Mouse (Mus musculus) frontal cortex, postnatal 14 days (tissue): ENCODE measurements around the gene Pinlyp.

Experiments
- DNase-seq, 2 experiments: peaks; one replicate each; pipeline ENCODE4 v3.0.0; 2022; ENCODE audit warnings: low spot score in 2 of 2

The Pinlyp gene

GRCm38 (mm10) chr7:24563191-24563836 lies 17.4 kb upstream of the Pinlyp start:
- no peak for DNase-seq

- no peak for DNase-seq
These were observed 15.5 kb upstream of the Pinlyp start for GRCm38 (mm10) chr7:24561450-24561849.

GRCm38 (mm10) chr7:24555786-24556185 lies 9.9 kb upstream of the Pinlyp start:
- DNase-seq, result no peak

- DNase-seq, result no peak
These were observed 6.3 kb upstream of the Pinlyp start for GRCm38 (mm10) chr7:24551985-24552759.

DNA sequence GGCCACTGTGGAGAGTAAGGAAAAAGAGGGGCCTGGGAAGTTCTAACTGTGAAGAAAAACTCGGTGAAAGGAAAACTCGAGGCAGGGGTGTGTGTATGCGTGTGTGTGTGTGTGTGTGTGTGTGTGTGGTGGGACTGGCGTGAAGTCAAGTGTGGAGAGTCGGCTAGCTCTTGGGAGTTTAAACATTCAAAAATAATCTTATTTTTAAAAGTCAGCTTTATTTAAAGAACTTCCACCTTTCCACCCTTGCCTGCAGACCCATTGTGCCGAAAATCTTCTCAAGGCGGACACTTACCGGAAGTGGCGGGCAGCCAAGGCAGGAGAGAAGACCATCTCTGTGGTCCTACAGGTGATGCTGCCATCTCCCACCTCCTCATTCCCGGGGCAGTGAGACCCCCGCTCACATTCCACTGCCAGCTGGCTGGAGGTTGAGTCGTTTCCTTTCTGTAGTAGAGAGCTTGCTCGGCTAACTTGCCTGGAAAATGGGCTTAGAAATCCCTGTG lies 1.7 kb upstream of the Pinlyp start:
- no peak for DNase-seq

GRCm38 (mm10) chr7:24546634-24547389 lies 894 bp upstream of the Pinlyp start:
- DNase-seq, result peak; percentile 98 to 99

- no peak for DNase-seq
These were observed 1.4 kb downstream of the Pinlyp start for GRCm38 (mm10) chr7:24544506-24544905.

- DNase-seq, result no peak
These were observed 6.2 kb downstream of the Pinlyp start for GRCm38 (mm10) chr7:24539686-24540085.

- no peak for DNase-seq
These were observed 7.2 kb downstream of the Pinlyp start for GRCm38 (mm10) chr7:24538701-24539100.

DNA sequence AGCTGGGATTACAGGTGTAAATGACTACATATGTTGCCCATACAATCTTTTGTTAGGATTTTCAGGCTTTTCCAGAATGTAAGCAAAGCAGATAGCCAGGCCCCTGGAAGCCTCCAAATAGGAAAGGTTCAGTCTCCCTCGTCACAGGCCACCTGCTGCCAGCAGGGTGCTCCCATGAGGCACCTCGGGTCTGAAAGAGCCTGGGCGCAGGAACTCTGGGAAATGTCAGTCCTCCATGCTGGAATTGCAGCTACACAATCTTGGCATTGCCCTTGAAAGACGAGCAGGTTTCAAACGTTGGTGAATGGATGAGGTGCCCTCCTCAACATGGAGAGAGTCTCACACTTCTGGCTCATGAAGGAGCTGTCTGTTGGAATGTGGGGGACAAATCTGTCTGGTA lies 7.8 kb downstream of the Pinlyp start:
- no peak for DNase-seq

GRCm38 (mm10) chr7:24537591-24537990 lies 8.3 kb downstream of the Pinlyp start:
- DNase-seq, result no peak

DNA sequence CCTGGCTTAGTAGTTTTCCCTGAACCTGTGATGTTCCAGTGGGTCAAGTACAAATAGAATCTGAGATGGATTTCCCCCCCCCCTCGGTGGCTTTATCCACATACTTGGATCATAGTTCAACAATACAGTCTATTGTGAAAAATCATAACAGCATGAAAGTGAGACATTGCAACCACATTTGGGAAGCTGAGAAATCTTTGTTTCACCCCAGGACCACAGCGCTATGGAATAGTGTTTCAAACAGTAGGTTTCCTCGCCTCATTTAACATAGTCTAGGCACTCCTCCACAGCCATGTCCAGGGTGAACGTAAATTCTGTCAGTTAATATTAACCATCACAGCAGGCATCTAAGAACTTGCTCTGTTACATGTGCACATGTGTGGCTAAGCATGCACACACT lies 8.8 kb downstream of the Pinlyp start:
- DNase-seq, result no peak

DNA sequence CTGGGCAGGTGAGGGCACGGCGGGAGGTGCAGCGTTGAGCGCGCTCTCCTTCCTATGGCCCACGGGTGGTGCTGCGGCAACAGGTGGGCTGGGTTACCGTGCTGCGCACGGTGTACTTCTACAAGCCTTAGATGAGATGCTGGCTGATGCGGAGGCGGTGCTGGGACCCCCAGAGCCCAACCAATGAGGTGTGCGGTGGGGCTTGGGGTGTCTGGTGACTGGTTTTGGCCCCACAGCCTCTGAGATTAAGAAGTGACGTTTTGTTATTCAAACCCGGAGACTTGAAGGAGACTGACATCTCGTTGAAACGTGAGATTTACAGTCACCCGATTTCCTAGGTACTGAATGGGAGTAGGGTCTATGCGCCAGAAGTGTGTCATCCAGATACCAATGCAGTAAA lies 11.6 kb downstream of the Pinlyp start:
- no peak for DNase-seq

GRCm38 (mm10) chr7:24533806-24534205 lies 12.1 kb downstream of the Pinlyp start:
- DNase-seq, result no peak

- no peak for DNase-seq
These were observed 12.8 kb downstream of the Pinlyp start for GRCm38 (mm10) chr7:24533031-24533571.

- DNase-seq, result peak; percentile 64 to 73
These were observed 14.5 kb downstream of the Pinlyp start for GRCm38 (mm10) chr7:24531211-24531971.

- DNase-seq, result peak; percentile 97 to 98
These were observed 15.6 kb downstream of the Pinlyp start, which contains the start of gene Irgq for GRCm38 (mm10) chr7:24530062-24530931. TSS of gene Irgq (plus strand) at chr7:24530689.

- no peak for DNase-seq
These were observed 16.3 kb downstream of the Pinlyp start for GRCm38 (mm10) chr7:24529580-24529979.

DNA sequence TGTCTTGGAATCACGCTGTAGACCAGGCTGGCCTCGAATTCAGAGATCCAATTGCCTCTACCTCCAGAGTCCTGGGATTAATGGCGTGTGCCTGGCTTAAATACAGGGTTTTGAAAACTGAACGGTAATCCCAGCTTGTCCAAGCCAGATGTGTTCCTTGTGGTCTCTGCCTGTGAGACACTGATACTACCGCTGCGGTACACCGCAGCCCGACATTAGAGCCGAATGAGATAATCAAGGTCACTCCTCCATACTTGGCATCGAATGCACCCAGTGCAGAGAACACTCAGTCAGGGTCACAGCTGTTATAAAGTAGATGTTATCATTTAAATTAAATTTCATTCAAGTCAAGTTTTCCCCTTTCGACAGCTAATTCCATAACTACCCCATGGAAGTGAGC lies 17.1 kb downstream of the Pinlyp start:
- DNase-seq, result no peak

DNA sequence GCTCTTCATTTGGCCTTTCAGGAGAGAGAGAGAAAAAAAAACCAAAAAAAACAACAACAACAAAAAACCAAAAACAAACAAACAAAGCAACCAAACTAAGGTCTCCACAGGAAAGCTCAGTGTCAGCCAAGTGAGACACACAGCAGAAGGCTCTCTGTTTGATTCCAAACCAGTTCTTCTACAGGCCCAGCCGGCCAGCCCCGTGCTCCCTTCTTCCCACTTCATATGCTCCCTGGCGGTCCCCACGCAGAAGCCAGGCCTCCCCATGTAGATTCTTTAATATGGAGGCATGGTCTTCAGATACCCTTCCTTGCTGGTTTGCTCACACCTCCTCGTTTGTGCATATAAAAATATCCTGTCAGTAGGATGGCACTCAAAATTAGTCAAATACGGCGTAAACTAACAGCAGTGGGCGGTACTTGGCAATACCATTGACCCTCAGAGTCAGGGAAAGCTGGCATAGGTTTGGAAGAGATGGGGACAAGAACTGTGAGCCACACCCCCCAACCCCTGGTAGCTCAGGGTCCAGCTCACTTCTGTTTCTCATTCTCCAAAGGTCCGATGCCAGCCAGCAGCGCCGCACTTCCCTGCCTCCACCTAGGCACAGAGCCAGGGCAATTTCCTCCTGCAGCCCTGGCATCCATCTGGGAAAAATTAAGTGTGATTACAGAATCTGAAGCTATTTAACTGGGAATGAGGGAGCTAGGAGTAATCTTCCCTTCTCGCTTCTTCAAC lies 20.1 kb downstream of the Pinlyp start:
- DNase-seq, result no peak
